ENCODE assay signal across 35 mouse cellular contexts in the genomic region with DNA sequence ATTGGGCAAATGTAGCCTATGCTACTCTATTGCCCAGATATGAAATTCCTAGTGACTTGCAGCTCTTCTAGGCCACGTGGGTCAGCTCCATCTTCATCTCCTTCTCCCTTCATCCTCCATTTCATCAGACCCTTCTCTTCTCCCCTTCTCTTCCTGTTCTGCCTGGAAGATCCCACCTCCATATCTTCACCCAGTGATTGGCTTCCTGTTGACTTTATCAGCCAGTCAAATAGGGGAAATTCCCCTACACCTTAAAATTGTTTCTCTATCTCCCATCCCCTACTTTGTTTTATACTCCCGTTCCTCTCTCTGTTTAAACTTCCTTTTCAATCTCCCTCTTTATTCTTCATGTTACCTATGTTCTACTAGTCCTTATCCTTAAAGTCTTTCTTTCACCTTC.
"Had no signal": no experiment of that assay in that cellular context is flagged by ENCODE, and none has a peak within 500 bp of the region (broad histone marks: within the 10 kb centered on the region; RNA-seq: fewer than 3 reads in every experiment).

No protein-coding gene starts in this region.

- H3K36me3 ChIP-seq: heart, embryonic 10.5 days; heart, embryonic 15.5 days; hindbrain, embryonic 12.5 days; intestine, embryonic 15.5 days; kidney, embryonic 15.5 days had no signal

- H3K4me2 ChIP-seq: heart, embryonic 11.5 days; heart, embryonic 12.5 days; heart, embryonic 13.5 days; heart, embryonic 15.5 days; hindbrain, embryonic 12.5 days; hindbrain, embryonic 13.5 days; hindbrain, embryonic 14.5 days; hindbrain, embryonic 15.5 days; intestine, embryonic 15.5 days; kidney, embryonic 15.5 days had no signal

- H3K27me3 ChIP-seq: heart, embryonic 12.5 days; heart, embryonic 13.5 days; heart, embryonic 15.5 days; hindbrain, embryonic 12.5 days; hindbrain, embryonic 13.5 days; hindbrain, embryonic 15.5 days; intestine, embryonic 15.5 days; kidney, embryonic 15.5 days had no signal

- H3K4me1 ChIP-seq: heart, embryonic 10.5 days; heart, embryonic 12.5 days; heart, embryonic 13.5 days; heart, embryonic 15.5 days; hindbrain, embryonic 15.5 days; intestine, embryonic 15.5 days; kidney, embryonic 15.5 days had no signal

- H3K9ac ChIP-seq: heart, embryonic 12.5 days; heart, embryonic 13.5 days; heart, embryonic 15.5 days; hindbrain, embryonic 12.5 days; hindbrain, embryonic 13.5 days; hindbrain, embryonic 14.5 days; hindbrain, embryonic 15.5 days; intestine, embryonic 15.5 days; kidney, embryonic 15.5 days had no signal

- H3K9me3 ChIP-seq: heart, embryonic 10.5 days; heart, embryonic 12.5 days; heart, embryonic 13.5 days; heart, embryonic 15.5 days; hindbrain, embryonic 10.5 days; hindbrain, embryonic 15.5 days; intestine, embryonic 15.5 days; kidney, embryonic 15.5 days had no signal

- DNase-seq: heart, postnatal 10 days; heart, postnatal 14 days; heart, postnatal 36 days; heart, postnatal 4 days; kidney, adult 11 months; kidney, adult 18-20 months; kidney, adult 2 months; kidney, adult 8-10 months; kidney, adult 9 months; kidney, postnatal 10 days; kidney, postnatal 14 days; kidney, postnatal 25 days; kidney, postnatal 36 days; kidney, postnatal 4 days; layer of hippocampus, adult 9-11 months; layer of hippocampus, postnatal 36 days had no signal

- H3K4me3 ChIP-seq: heart, embryonic 10.5 days; heart, embryonic 12.5 days; heart, embryonic 13.5 days; heart, embryonic 15.5 days; hindbrain, embryonic 10.5 days; hindbrain, embryonic 12.5 days; hindbrain, embryonic 13.5 days; hindbrain, embryonic 15.5 days; intestine, embryonic 15.5 days; kidney, embryonic 15.5 days; layer of hippocampus, adult 2 months; left cerebral cortex, adult 2 months had no signal

- H3K27ac ChIP-seq: heart, embryonic 10.5 days; heart, embryonic 13.5 days; heart, embryonic 15.5 days; hindbrain, embryonic 10.5 days; hindbrain, embryonic 12.5 days; hindbrain, embryonic 13.5 days; hindbrain, embryonic 14.5 days; hindbrain, embryonic 15.5 days; hindbrain, postnatal 0 days; intestine, embryonic 15.5 days; kidney, embryonic 15.5 days; kidney, postnatal 0 days; layer of hippocampus, adult 2 months; left cerebral cortex, adult 2 months had no signal

- ATAC-seq: hindbrain, embryonic 16.5 days; hindbrain, postnatal 0 days; intestine, embryonic 15.5 days; intestine, embryonic 16.5 days; intestine, postnatal 0 days had no signal
